Mouse (Mus musculus) MEL (cell line): ENCODE results near the gene Nub1.
A peak's percentile ranks its signal among the peaks of the same experiment; 100 is the strongest.

Experiments
- CTCF ChIP-seq, 3 experiments: IDR thresholded peaks in 2 of 3; conservative IDR thresholded peaks in 1 of 3; 2 replicates each; pipeline ENCODE4 v1.5.1; 2011 to 2012; ENCODE audit warnings: low read length in 3 of 3, low read depth in 2 of 3, mild to moderate bottlenecking in 2 of 3, improper control_type of control experiment in 1 of 3, inconsistent platforms in 1 of 3, mixed read lengths in 1 of 3, moderate library complexity in 1 of 3; ENCODE audit not compliant: control insufficient read depth in 1 of 3, insufficient read depth in 1 of 3, poor library complexity in 1 of 3, severe bottlenecking in 1 of 3
- HCFC1 ChIP-seq: IDR thresholded peaks from 2 replicates; pipeline ENCODE4 v1.6.1; 2012; ENCODE audit warnings: low read depth, mild to moderate bottlenecking, inconsistent platforms, low read length, improper control_type of control experiment, moderate library complexity
- POLR2A ChIP-seq, 2 experiments: IDR thresholded peaks; 2 replicates each; pipeline ENCODE4 v1.6.1; 2011 to 2012; ENCODE audit warnings: low read length in 2 of 2, mild to moderate bottlenecking in 2 of 2, control low read depth in 1 of 2, improper control_type of control experiment in 1 of 2, low read depth in 1 of 2, moderate library complexity in 1 of 2; ENCODE audit not compliant: control insufficient read depth in 1 of 2, insufficient read depth in 1 of 2, poor library complexity in 1 of 2
- POLR2AphosphoS2 ChIP-seq: IDR thresholded peaks from 2 replicates; pipeline ENCODE4 v1.6.1; 2011; ENCODE audit warnings: low read length, improper control_type of control experiment

- TF ChIP-seq POLR2AphosphoS2 (no peak; the same call in 1 of the 2 replicates), POLR2A (IDR thresholded peaks at IDR 0.05; ENCODE audit: control insufficient read depth in 1 of 2, insufficient read depth in 1 of 2, low read depth in 1 of 2, low read length in 2 of 2, poor library complexity in 1 of 2) (no peak), CTCF (IDR thresholded peaks at IDR 0.05 in 2 of 3, conservative IDR thresholded peaks at IDR 0.05 in 1 of 3; ENCODE audit: control insufficient read depth in 1 of 3, insufficient read depth in 1 of 3, low read depth in 2 of 3, low read length in 3 of 3, poor library complexity in 1 of 3, severe bottlenecking in 1 of 3) (peak in 2 of 3 experiments; percentile 5 to 9; a peak in 1 of 6 replicates), HCFC1 (no peak)
Observed at GRCm38 (mm10) chr5:24684578-24685365, 560 bp upstream of the Nub1 start.
